ENCODE assay signal across 23 mouse cellular contexts in genomic region chr5:62751692-62752091, GRCm38 (mm10). TPM values are rescaled to one million over a fixed set of nuclear protein-coding genes. Genes with fewer than 3 reads are reported as not detected.
DNase-seq lines count a peak whose midpoint lies in the region; ATAC-seq and TF ChIP-seq lines count a peak whose summit lies in the region.
"Had no signal": no experiment of that assay in that cellular context is flagged by ENCODE, and none has a peak within 500 bp of the region (broad histone marks: within the 10 kb centered on the region; RNA-seq: fewer than 3 reads in every experiment).

No protein-coding gene starts in this region.

- H3K4me1 ChIP-seq in thymus, adult 2 months (replicated peaks; ENCODE audit: control insufficient read depth, insufficient read depth, low read length) = peaks cover 2% of the 10 kb centered on the region
- H3K4me1 ChIP-seq: embryonic facial prominence, embryonic 12.5 days; heart, embryonic 15.5 days; limb, embryonic 13.5 days; liver, embryonic 15.5 days; neural tube, embryonic 13.5 days had no signal

- peak; percentile 42 for DNase-seq in thymus, adult 2 months
- DNase-seq in thymus, postnatal 4 days = no peak
- peak; percentile 19 to 32 for DNase-seq in thymus, postnatal 36 days
- DNase-seq in adipocyte (ENCODE audit: low spot score) = no peak
- DNase-seq: adrenal gland, adult 2 months; cerebellum, adult 8-10 months; gastrocnemius, postnatal 25 days; kidney, adult 8-10 months; kidney, postnatal 14 days; lung, postnatal 14 days; right cerebral cortex, adult 18-20 months had no signal

- no peak overlapping the region for H3K27ac ChIP-seq in thymus, adult 2 months (ENCODE audit: control insufficient read depth, insufficient read depth, low read length)
- H3K27ac ChIP-seq: embryonic facial prominence, embryonic 12.5 days; heart, embryonic 15.5 days; limb, embryonic 13.5 days; liver, embryonic 15.5 days; neural tube, embryonic 13.5 days had no signal

- TF ChIP-seq POLR2A in thymus, adult 2 months (IDR thresholded peaks at IDR 0.05; ENCODE audit: control insufficient read depth, extremely low read depth, insufficient read depth, low read length, poor library complexity) = no peak

- peaks cover 4% of the 10 kb centered on the region; the same call in 1 of the 2 replicates for H3K36me3 ChIP-seq in thymus, adult 2 months (ENCODE audit: control insufficient read depth, insufficient read depth, low read length)
- H3K36me3 ChIP-seq: embryonic facial prominence, embryonic 12.5 days; heart, embryonic 15.5 days; limb, embryonic 13.5 days; liver, embryonic 15.5 days; neural tube, embryonic 13.5 days had no signal

- 14% methylated on average over 2 of the region's 2 CpGs for WGBS in thymus, adult 2 months

- H3K27me3 ChIP-seq in thymus, adult 2 months (ENCODE audit: control insufficient read depth, insufficient read depth, low read length) = no peaks in the 10 kb centered on the region
- H3K27me3 ChIP-seq: CH12.LX; embryonic facial prominence, embryonic 12.5 days; heart, embryonic 15.5 days; limb, embryonic 13.5 days; liver, embryonic 15.5 days; neural tube, embryonic 13.5 days had no signal

- peak; percentile 62 for ATAC-seq in activated CD4-positive, CD25-positive, alpha-beta regulatory T cell, adult 4 months
- 0 out of 2 replicates have a peak, but pooled peaks have one; percentile 38 for ATAC-seq in megakaryocyte, adult 5-6 weeks (ENCODE audit: poor library complexity, severe bottlenecking)
- no peak for ATAC-seq in cerebellum, adult (ENCODE audit: insufficient number of reproducible peaks, low FRiP score, low TSS enrichment)
- ATAC-seq: forebrain, embryonic 14.5 days had no signal

- TF ChIP-seq CTCF in thymus, adult 2 months (IDR thresholded peaks at IDR 0.05; ENCODE audit: borderline replicate concordance, control insufficient read depth, extremely low read depth, insufficient read depth, low read length, poor library complexity) = no peak

- no peak overlapping the region for H3K4me3 ChIP-seq in thymus, adult 2 months (ENCODE audit: control insufficient read depth, insufficient read depth, low read length)
- H3K4me3 ChIP-seq: embryonic facial prominence, embryonic 12.5 days; erythroblast, embryonic 14.5 days; heart, embryonic 15.5 days; limb, embryonic 13.5 days; liver, embryonic 15.5 days; neural tube, embryonic 13.5 days had no signal

RNA-seq across cellular contexts. Expression of gene Arap2, which starts 14.3 kb away (rescaled TPM):
- polyA plus RNA-seq in thymus, adult 2 months (2012; rRNA removed) = 11.3 and 12.0 TPM in 2 replicates
- polyA plus RNA-seq in activated CD4-positive, CD25-positive, alpha-beta regulatory T cell, adult 4 months (2017; shearing (Covaris generic)) = 10 to 100 TPM; 19.5 to 27.0 TPM
- total RNA-seq in megakaryocyte, adult 5-6 weeks (2015) = 6.8 and 11.0 TPM in 2 replicates
- 7.7 and 10.0 TPM in 2 replicates for total RNA-seq in megakaryocyte, adult 5-6 weeks (2017)
- total RNA-seq: MEL had no signal
- polyA plus RNA-seq: erythroblast, embryonic 14.5 days had no signal

Comparison
In these comparisons a context has a peak if more than half of its experiments do, and no peak if none do; other contexts are left out.
1. DNase-seq: peak in thymus, adult 2 months (single experiment) and thymus, postnatal 36 days (2 of 2); none in thymus, postnatal 4 days (single experiment) and adipocyte (single experiment).